Mouse (Mus musculus) Patski (cell line): Measurements from ENCODE around the gene Klc3. TPM values are rescaled to one million over a fixed set of nuclear protein-coding genes. Genes with fewer than 3 reads are reported as not detected.

Experiments used
- ATAC-seq: fragments of 100-300 bp; one replicate; pipeline ENCODE4 v1.8.0; 2021
- CTCF ChIA-PET: fragments of 350-600 bp; sonication (Branson Sonifier 250); formaldehyde crosslinking; loops from one replicate; lab custom pipeline; 2022; ENCODE audit warnings: inconsistent platforms; lab: Charles Lee
- POLR2A ChIA-PET: fragments of 350-600 bp; sonication (Branson Sonifier 250); formaldehyde crosslinking; loops from one replicate; lab custom pipeline; 2022; ENCODE audit warnings: antibody characterized with exemption, inconsistent platforms; lab: Charles Lee
- DNase-seq: peaks from one replicate; pipeline ENCODE4 v3.0.0-alpha.2; 2011; ENCODE audit warnings: low read depth, low spot score
- H3K27me3 ChIP-seq: fragments of 371-371 bp; one replicate; pipeline ENCODE4 v1.5.1; 2021
- CTCF ChIP-seq: fragments of 100-300 bp; IDR thresholded peaks from one replicate; pipeline ENCODE4 v1.5.1; 2021
- in situ Hi-C: fragments of 300-500 bp; cut with MboI; formaldehyde crosslinking; loops from 3 replicates; pipeline ENCODE4 v1.11.1; 2018; ENCODE audit warnings: low pct_unique_long_range_greater_than_20kb, mixed read lengths
- polyA plus RNA-seq: library from polyadenylated mRNA; unstranded; gene quantifications from one replicate; pipeline ENCODE4 v1.2.3, GENCODE M21; 2021

Klc3 gene
- polyA plus RNA-seq, 1 experiment from 2014 or later = 44.0 TPM

DNA sequence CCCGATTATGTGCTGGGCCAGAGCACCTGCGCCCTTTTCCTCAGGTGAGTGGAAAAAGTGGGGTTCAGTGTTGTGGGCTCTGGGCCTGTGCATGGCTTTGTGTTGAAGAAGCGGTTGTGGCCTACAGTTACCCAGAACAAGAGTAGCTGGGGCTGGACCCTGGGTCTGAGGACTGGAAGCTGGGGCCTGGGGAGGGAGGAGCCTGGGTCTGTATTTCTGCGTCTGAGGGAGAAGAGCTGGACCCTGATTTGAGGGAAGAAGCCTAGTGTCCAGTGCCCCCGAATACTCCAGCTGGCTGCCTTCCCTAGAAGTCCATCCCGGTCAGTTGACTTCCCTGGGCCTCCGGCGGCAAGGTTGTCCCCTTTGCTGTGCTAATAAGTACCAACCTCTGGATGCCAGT lies 53.7 kb downstream of the Klc3 start:
- no peak for DNase-seq
- no peaks in the 10 kb centered on the region for H3K27me3 ChIP-seq
- POLR2A ChIA-PET = no interaction called here
- TF ChIP-seq CTCF = no peak
- in situ Hi-C loops = no loop called here
- CTCF ChIA-PET = no interaction called here
- ATAC-seq = no peak

GRCm38 (mm10) chr7:19349188-19349915 lies 54.6 kb downstream of the Klc3 start:
- ChIA-PET POLR2A (no interaction called here), CTCF (interaction anchor here (0.6 kb wide), 1 partner anchor 10 kb away, joined by 3 read pairs; the partner anchor contains the start of genes Cd3eap and Ppp1r13l)
- ATAC-seq = no peak
- no peaks in the 10 kb centered on the region for H3K27me3 ChIP-seq
- DNase-seq = no peak
- in situ Hi-C loops = no loop called here
- TF ChIP-seq CTCF = no peak

GRCm38 (mm10) chr7:19344938-19345471 lies 58.9 kb downstream of the Klc3 start:
- no peaks in the 10 kb centered on the region for H3K27me3 ChIP-seq
- no peak for TF ChIP-seq CTCF
- in situ Hi-C loops = loop anchor here (5.0 kb wide), 1 partner anchor 43 kb away; no protein-coding TSS in a partner anchor
- DNase-seq (peak; percentile 98), ATAC-seq (peak; percentile 89)
- ChIA-PET POLR2A (interaction anchor here (0.5 to 1.2 kb wide), 3 partner anchors 35 to 55 kb away, joined by 3 to 4 read pairs (median 4); partner anchors contain the start of gene Fosb), CTCF (interaction anchor here (1.0 to 4.9 kb wide), 6 partner anchors 14 to 135 kb away, joined by 3 to 57 read pairs (median 7); partner anchors contain the start of genes Cd3eap and Ppp1r13l)

Other genes starting within 250 kb of the Klc3 start
- gene Gipr, start 238.0 kb downstream of the Klc3 start, polyA plus RNA-seq = 0.08 TPM
- gene Eml2, start 227.7 kb downstream of the Klc3 start, polyA plus RNA-seq = 73.6 TPM
- gene Gpr4, start 191.6 kb downstream of the Klc3 start, polyA plus RNA-seq = 0.19 TPM
- gene Opa3, start 175.8 kb downstream of the Klc3 start, polyA plus RNA-seq = 39.2 TPM
- gene Vasp, start 132.3 kb downstream of the Klc3 start, polyA plus RNA-seq = 142 TPM
- gene Ppm1n, start 124.0 kb downstream of the Klc3 start, polyA plus RNA-seq = 0.14 TPM
- 4.0 TPM for gene Rtn2, start 121.5 kb downstream of the Klc3 start, polyA plus RNA-seq
- 72.9 TPM for gene Fosb, start 94.1 kb downstream of the Klc3 start, polyA plus RNA-seq
- gene Ercc1, start 59.3 kb downstream of the Klc3 start, polyA plus RNA-seq = 40.9 TPM
- gene Cd3eap, start 44.6 kb downstream of the Klc3 start, polyA plus RNA-seq = 16.6 TPM
- 11.9 TPM for gene Ppp1r13l, start 44.4 kb downstream of the Klc3 start, polyA plus RNA-seq
- 26.2 TPM for gene Ercc2, start 22.1 kb downstream of the Klc3 start, polyA plus RNA-seq
- gene Ckm, start 672 bp upstream of the Klc3 start, polyA plus RNA-seq = not detected
- 34.8 TPM for gene Mark4, start 54.7 kb upstream of the Klc3 start, polyA plus RNA-seq
- not detected for gene Exoc3l2, start 59.2 kb upstream of the Klc3 start, polyA plus RNA-seq
- 9.8 TPM for gene Bloc1s3, start 104.3 kb upstream of the Klc3 start, polyA plus RNA-seq
- 36.5 TPM for gene Trappc6a, start 104.3 kb upstream of the Klc3 start, polyA plus RNA-seq
- 0.15 TPM for gene Nkpd1, start 113.7 kb upstream of the Klc3 start, polyA plus RNA-seq
- gene Ppp1r37, start 159.0 kb upstream of the Klc3 start, polyA plus RNA-seq = 65.5 TPM
- gene Zfp296, start 173.2 kb upstream of the Klc3 start, polyA plus RNA-seq = 0.23 TPM
- 89.6 TPM for gene Gemin7, start 173.5 kb upstream of the Klc3 start, polyA plus RNA-seq
- gene Clasrp, start 200.4 kb upstream of the Klc3 start, polyA plus RNA-seq = 50.7 TPM
- gene Relb, start 225.3 kb upstream of the Klc3 start, polyA plus RNA-seq = 24.5 TPM